Mouse (Mus musculus) large intestine, adult 2 months (tissue): ENCODE measurements around the gene Camk2b. TPM values are rescaled to one million over a fixed set of nuclear protein-coding genes. Genes with fewer than 3 reads are reported as not detected.
"Not testable (repeated sequence)": the region's sequence is repeated elsewhere in the genome, so short reads cannot be mapped to it uniquely, and the experiment has no call there.

ENCODE experiments used
- DNase-seq: peaks from one replicate; pipeline ENCODE4 v3.0.0-alpha.2; 2012; ENCODE audit warnings: low read depth, low spot score
- WGBS: fragments of 180-500 bp; shearing (Covaris S2); methylation state at CpG from one replicate; pipeline ENCODE4 v1.1.7; 2018; 5-methylcytosine and 5-hydroxymethylcytosine counted together
- polyA plus RNA-seq: library from polyadenylated mRNA; depleted of rRNA; stranded (reverse); fragments of >200 nt; gene quantifications from 2 replicates; pipeline ENCODE4 v1.2.3, GENCODE M21; 2012; rRNA removed

Camk2b gene
- polyA plus RNA-seq = 2.2 and 5.0 TPM in 2 replicates

DNA sequence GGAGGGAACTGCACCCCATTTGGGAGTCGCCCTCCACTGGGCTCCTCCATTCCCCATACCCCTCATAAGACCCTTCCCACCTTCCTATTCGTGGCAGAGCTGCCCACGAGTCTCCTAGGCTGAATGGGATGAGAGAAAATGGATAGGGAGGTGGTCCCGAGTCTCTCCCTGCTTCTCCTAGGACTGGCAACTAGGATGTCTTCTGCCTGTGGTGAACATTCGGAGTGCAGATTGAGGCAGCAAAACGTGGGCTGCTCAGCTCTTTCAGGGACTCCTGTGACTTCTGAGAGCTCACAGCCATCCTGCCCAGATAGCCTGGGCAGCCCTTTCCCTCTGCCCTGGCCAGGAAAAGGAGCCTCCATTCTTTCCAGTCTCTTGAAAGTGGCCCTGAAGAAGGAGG, at the start of gene Camk2b:
Gene Camk2b (minus strand): TSS at position 187 of the 400 bp plus-strand sequence.
- DNase-seq = no peak
- 15% methylated on average over 6 of the region's 6 CpGs for WGBS

DNA sequence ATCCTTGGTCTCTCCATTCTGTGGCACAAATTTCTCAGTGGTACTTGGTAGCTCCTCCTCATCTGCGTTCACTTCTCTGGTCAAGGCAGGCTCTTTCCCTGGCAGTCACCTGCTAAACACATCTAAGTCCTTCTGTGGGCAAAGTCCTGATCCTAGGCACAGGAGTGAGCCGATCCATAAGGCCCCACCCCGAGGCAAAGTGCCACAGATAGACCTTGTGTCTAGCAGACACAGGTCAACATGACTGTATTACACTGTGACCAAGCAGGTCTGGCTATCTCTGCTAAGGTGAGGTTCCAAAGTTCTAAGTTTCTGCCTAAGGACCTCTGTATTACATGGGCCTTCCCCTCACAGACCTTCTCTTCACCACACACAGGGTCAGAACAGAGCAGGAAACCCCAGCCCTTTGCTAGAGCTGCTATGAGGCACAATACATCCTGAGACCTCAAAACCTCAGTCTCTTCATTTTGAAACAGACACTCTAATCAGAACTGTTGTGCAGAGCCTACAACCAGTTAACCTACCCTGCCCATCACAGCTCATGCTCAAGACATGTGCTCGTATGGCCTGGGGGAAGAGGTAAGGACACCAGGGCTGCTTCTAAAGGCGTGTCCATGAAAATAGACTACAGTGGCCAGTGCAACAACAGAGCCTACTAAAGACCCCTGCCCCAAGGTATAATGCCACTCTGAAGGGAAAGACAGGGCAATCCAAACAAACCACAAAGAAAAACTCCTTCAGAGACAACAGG, 45.7 kb upstream of the Camk2b start:
- DNase-seq = peak; percentile 36
- 55% methylated on average over 5 of the region's 5 CpGs for WGBS

DNA sequence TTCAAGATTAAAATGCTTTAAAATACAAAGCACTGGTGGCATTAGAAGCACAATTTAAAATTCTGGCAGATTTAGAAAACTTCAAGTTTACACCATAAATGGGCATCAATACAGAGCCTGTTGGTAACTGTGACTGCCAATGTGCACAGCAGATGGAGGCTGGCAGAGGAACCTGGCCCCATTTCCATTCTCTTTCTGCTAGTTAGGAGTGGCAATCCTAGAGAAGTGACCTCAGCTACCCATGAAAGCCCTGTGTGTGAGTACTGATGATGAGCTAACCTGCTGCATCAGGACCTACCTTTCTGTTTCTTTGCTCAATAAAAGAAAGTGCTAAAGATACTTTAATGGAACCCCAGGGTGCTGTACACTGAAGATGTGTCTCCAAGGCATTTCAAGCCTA, 43.8 kb upstream of the Camk2b start:
- DNase-seq = no peak

DNA sequence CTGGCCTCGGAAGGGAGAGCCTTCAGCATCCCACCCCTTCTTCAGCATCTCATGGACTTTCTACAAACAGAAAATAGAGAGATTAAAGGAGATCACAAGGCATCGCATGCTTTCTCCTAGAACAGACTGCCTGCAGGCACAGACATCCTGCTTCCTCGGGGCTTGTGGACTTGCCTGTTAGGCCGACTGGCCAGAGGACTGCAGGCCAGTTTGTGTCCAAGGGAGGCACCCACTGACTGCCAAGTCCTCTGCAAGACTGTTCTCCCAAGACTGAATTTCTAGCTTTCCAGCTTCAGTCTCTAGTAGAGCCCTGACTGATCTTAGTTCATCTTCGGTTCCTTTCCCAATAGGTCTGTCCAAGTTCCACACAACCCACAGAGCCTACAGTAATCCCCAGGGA, 42.1 kb upstream of the Camk2b start:
- no peak for DNase-seq
- WGBS = 93% methylated on average over 5 of the region's 5 CpGs

DNA sequence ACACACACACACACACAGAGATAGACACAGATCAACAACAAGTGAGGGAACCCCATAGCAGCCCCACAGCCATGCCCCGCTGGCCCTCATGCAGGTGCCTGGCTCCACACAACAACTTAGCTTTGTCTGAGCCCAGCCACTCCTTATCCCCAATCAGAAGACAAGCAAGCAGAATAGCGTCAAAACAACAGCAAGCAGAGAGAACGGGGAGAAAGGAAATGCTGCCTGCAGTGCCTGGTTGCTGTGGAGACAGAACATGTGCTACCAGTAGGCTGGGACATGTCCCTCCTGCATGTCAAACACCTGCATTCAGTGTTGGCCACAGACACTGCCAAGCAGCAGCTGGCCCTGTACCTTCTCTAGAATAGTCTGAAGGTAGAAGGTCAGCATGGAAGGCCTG, 41.6 kb upstream of the Camk2b start:
- DNase-seq = no peak
- 72% methylated on average over 3 of the region's 3 CpGs for WGBS

DNA sequence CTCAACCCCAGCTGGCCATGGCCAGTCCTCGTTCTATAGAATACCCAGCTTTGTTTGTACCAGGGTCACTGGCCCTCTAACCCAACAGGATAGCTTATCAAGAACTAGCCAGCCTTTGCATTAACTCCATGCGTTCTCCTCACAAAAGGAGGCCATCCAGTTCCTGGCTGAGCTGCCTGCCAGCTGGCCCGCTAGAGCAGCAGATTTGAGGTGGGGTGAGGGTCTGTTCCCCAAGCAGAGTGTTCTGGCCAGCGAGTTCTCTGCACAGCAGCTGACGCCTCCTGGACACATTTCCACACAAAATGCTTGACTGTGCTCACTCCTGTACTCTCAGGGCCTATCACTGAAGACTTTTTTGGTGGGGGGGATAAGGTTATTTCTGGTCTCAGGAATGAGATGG, 38.6 kb upstream of the Camk2b start:
- no peak for DNase-seq
- WGBS = 94% methylated on average over 5 of the region's 5 CpGs

DNA sequence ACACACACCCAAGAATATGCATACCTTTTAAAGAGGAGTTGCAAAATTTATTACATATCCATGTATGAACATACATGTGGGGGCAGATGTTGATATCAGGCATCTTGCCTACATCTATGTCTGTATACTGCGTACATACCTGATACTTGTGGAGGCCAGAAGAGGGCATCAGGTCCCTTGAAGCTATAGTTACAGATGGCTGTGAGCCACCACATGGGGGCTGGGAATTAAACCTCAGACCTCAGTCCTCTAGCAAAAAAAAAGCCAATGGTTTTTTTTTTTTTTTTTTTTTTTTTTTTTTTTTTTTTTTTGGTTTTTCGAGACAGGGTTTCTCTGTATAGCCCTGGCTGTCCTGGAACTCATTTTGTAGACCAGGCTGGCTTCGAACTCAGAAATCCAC, 30.5 kb upstream of the Camk2b start:
- DNase-seq = not testable (repeated sequence)
- WGBS = 76% methylated on average over 3 of the region's 3 CpGs

DNA sequence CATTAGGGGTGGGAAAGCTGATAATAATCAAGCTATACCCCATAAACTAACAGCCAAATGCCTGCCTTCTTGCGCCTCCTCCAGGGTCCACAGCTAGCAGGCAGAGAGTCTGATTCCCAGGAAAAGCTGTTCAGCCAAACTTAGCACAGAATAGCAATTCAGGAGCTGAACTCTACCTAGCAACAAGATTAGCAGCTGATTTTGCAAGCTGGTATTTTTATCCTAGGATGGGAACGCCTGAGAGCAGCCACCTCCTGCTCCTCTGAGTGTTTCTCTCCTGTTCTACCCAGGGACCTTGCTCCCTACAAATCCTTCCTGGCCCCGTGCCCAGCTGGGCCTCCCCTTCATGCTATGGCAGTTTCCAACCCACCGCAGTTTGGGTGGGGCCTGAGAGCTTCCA, 20.8 kb upstream of the Camk2b start:
- DNase-seq = no peak
- 29% methylated on average over 4 of the region's 4 CpGs for WGBS

DNA sequence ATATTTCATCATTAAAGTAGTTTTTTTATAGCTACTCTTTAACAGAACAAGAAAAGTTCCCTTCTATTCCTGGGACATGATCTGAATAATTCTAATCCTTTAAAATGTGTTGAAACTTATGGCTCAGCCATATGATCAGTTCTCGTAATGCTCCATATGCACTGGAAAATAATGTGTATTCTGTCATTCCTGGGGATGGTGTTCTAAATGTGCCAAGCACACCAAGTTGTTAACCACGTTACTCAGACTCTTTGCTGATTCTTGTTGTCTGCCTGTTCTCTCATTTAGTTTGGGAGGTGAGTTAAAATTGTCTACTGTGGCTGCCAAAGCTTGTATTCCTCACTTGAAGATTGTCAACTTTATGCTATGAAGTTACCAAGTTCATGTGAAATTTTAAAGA, 12.6 kb upstream of the Camk2b start:
- no peak for DNase-seq
- 84% methylated on average over 2 of the region's 2 CpGs for WGBS

DNA sequence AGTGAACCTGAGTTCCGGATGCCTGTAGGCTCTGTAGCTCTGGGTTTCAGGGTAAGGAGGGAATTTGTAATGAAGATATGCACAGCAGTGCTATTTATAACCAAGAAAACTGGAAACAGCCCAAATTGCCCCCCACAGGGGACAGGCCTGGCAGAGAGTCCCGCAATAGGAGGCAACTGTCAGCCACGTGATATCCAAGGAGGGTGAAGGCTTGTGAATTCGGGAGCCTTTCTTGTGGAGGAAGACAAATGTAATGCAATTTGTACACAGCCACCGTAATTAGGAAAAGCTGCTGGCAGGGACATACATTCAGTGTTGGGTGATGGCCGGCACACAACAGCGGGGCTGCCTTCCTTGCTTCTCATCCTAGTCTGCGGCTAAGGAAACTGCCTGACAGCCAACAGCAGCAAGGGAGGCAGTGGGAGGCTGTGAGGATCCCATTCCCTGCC, 9.5 kb upstream of the Camk2b start:
- DNase-seq = no peak
- 77% methylated on average over 8 of the region's 8 CpGs for WGBS

DNA sequence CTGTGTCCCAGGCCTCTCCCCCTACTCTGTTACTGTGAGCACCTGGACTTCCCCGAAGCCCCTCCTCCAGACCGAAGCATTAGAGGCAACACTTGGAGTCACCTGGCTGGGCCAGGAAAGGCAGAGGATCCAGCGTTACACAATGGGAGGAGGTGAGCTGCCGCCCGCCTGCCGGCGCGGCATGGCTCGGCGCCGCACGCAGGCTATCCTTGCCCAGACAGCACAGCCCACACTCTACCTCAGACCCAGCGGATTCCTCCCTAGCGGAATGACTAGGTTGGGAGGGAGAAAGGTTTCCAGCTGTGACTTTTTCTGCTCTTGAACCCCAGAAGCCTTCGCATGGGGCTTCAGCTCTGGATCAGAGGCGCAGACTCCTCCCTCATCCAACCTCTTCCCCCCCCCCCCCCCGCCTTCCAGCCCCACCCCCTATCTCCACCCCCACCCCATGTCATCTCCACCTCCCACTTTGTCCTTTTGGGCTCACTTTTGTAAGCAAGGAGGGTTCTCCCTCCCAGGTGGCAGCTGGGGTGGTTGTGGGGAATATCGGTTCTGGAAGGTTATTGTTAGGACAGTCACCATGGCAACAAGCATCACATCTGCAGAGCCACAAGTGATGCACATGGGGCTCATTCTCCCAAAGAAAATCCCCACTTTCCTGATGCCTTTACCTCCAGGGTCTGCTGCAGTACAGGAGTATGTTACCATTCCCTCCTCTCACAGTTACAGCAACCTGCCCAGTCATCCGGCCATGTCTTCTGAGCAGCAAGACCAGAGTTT, 2.2 kb upstream of the Camk2b start:
- DNase-seq = no peak
- WGBS = 13% methylated on average over 18 of the region's 19 CpGs

DNA sequence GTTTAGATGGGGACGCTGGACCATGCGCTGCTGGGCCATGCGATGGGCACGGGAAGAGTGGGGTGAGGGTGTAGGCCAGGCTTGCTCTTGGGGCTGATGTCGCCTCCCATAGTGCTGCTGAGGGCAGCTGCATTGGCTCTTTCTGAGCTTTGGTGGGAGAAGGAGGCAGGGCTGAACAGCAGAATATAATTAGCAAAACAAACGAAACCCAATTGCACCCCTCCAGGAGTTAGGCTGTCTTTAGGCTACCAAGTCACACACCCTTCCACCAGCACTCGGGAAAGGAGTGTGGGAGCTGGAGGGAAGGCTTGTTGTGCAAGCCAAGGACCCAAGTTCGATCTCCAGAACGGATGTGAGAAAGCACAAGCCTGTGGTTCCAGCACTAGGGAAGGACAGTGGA, 998 bp upstream of the Camk2b start:
- 57% methylated on average over 9 of the region's 9 CpGs for WGBS
- no peak for DNase-seq

DNA sequence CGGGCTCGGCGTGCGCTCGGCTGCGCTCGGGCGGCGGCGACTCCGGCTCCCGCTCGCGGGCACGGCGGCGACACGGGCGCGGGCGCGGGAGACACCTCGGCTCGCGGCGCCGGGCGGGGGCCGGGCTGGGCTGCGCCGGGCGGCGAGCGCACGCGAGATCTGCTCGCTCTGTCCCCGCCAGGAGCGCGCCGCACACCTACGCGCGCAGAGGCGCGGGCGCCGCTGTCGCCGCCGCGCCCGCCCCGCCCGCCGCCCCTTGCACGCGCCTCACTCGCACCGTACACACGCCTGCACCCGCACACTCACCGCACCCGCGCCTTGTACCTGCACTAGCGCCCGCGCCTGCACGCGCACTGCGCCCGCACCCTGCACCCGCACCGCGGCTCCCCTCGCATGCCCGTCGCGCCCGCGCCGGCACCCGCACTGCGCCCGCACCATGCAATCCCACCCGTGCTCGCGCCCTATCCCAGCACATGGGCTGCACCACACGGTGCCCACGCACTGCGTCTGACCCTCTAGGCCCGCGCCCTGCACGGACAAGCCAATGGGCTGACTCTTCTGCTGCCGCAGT, 526 bp downstream of the Camk2b start:
- no peak for DNase-seq
- 2% methylated on average over 85 of the region's 95 CpGs for WGBS

DNA sequence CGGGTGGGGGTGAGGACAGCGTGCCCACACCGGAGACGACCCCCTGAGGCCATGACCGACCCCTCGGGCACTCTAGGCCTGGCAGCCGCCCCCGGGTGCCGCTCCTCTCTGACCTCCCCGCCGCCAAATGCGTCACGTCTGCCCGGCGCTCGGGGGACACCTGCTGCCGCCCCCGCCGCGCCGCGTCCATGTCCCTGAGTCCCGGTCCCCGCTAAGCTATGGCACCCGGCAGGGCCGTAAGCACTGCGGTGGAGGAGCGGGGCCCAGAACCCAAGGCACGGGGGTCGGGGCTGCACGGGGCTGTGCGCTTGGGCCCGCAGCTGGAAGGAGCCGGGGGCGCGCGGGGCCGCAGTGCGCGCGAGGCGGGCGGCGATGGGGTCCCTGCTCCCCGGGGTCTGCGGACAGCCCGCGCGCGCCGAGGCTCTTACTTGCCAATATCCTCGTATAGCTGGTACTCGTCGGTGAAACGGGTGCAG, 1.1 kb downstream of the Camk2b start:
- 2% methylated on average over 53 of the region's 55 CpGs for WGBS
- no peak for DNase-seq

DNA sequence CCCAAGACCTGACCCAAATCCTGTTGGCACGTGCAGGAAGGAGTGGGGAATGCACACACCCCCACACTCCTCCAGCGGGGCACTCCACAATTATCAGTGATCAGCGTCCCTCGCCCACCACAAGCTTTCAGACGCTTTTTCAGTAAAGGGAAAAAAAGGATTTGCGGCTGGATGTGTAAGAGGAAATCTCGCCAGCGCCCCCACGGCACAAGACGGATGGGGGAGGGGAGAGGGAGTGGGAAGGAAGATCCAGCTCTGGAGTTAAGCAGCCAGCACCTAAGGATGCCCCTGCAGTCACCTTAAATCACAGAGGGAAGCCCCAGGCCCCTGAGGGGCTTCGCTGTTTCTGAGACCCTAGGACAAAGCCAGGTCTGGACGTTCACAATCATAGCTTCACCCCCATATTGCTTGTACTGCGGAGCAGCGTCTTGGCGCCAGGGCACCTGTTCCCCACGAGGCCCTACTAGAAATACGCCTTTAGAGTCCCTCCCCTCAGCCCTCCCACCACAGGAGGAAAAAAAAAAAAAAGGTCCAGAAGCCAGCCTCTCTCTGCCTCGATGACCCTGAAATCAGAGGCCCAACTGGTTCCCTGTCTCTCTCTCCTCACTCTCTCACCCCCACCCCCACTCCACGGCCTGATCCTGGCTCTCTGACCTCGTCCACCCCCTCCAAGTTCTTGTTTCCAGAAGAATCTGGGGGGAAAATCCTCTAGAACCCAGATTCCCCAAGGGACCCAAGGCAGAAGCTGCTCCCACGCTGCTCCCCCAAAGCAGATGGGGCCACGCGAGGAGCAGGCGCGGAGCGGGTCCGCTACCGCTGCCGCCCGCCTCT, 1.7 kb downstream of the Camk2b start:
- WGBS = 6% methylated on average over 30 of the region's 30 CpGs
- no peak for DNase-seq

DNA sequence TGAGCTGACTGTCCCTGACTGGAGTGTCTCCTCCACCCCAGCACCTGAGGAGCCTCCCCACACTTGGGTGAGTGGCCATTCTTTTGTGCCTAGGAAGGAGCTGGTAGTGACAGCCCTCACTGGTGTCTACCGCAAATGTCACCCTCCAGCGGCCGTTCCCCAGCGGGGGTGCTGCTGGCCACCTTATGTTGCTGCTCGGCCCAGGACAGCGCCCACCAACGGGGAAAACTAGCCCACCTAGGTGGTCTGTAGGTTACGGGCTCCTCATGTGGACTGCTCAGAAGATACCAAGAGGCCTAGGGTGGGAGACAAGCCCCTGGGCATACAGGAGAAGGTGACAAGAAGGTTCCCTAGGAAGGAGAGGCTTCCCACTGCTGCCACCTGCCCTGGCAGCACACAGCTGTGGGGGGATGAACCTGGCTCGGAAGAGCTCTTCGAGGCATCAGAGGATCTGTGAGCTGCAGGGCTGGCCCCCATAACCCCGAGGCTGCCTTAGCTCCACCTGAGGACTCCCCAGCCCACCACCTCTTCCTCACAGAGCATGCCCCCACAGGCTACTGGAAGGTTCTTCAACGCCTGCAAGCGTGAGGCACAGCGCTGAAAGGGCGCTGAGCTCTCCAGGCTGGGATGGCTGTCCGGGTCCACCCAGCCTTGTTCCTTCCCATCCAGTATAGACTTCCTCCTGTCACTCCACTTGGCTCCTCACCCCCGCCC, 2.5 kb downstream of the Camk2b start:
- no peak for DNase-seq
- 45% methylated on average over 17 of the region's 17 CpGs for WGBS

DNA sequence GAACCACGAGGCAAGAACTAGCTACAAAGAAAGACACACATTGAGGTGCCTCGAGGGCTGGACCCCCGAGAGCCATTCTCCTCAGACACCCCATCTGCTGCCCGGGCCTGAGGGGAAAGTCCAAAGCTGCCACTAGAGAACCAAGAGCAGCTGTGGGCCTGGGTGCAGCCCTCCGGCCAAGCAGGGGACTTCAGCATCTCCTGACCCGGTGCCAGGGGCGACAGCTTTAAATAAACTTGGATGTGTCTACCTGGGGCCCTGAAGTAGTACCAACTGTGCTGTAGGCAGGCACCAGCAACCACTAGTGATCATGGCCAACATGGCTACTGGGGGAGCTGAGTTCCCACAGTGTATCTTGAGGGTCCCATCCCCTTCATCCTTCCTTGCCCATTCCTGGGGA, 3.1 kb downstream of the Camk2b start:
- no peak for DNase-seq
- WGBS = 86% methylated on average over 7 of the region's 7 CpGs

DNA sequence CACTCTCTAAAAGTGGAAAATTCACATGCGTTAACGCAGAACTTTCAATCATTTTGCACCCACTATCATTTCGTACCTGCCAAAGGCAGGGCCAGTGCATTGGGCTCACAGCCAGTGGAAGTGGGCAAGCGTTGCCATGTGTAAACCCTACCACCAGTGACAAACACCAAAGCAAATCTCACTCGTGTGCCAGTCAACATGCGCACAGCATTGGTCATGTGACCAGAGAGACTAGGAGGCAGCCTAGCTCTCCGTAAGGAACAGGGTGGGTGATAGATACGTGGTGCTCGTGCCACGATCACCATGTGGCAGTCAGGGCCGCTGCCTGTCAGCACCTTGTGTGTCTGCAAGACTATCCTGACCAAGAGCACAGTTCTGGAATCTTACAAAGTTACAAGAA, 3.8 kb downstream of the Camk2b start:
- WGBS = 88% methylated on average over 11 of the region's 11 CpGs

DNA sequence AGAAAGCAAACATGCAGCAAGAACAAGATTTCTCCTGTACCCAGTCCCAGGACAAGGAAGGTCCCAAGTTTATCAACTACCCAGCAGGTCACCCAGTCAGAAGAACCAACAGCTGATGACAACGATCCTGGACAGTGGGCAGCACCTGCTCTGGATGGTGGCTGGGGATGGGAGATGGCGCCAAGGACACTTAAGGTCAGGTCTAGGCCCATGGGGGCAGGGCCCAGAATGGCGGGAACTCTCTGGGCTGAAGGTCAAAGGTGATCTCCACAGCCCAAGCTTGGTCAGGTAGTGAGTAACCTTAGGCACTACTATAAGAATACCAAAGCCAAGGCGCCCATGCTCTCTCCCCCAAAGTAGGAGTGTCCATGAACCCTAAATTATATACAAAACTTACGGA, 4.3 kb downstream of the Camk2b start:
- no peak for DNase-seq
- WGBS = 71% methylated on average over 5 of the region's 5 CpGs

More for the DNA sequence above, 3.8 kb downstream of the Camk2b start:
- DNase-seq = no peak
